Mouse (Mus musculus) liver, embryonic 18 days (tissue): ENCODE results near the gene Crb2. TPM values are rescaled to one million over a fixed set of nuclear protein-coding genes. Genes with fewer than 3 reads are reported as not detected.

Experiments
- polyA plus RNA-seq: library from polyadenylated mRNA; depleted of rRNA; stranded (reverse); fragments of >200 nt; gene quantifications from 2 replicates; pipeline ENCODE4 v1.2.3, GENCODE M21; 2012; rRNA removed

The Crb2 gene
- 0.08 and 0.14 TPM in 2 replicates for polyA plus RNA-seq

GRCm38 (mm10) chr2:37776016-37776415 is at the start of gene Crb2:
TSS of gene Crb2 (plus strand) at chr2:37776249.

Other genes with a start within 250 kb of the Crb2 start
- 8.3 and 8.4 TPM in 2 replicates for gene Strbp, start 72.4 kb upstream of the Crb2 start, polyA plus RNA-seq